Mouse (Mus musculus) intestine, postnatal 0 days (tissue): ENCODE data around the gene Bpifa5. TPM values are rescaled to one million over a fixed set of nuclear protein-coding genes. Genes with fewer than 3 reads are reported as not detected.

ENCODE experiments used
- ATAC-seq: fragments of 200-750 bp; cut with Nextera tagmentation; 2 replicates; pipeline ENCODE4 v1.8.0; 2017; ENCODE audit warnings: mild to moderate bottlenecking, moderate TSS enrichment, moderate library complexity
- H3K27ac ChIP-seq: fragments of 300-500 bp; sonication (generic); 2 replicates; pipeline ENCODE4 v1.5.1; 2014; ENCODE audit warnings: mild to moderate bottlenecking, low read depth, low read length, moderate library complexity
- H3K27me3 ChIP-seq: fragments of 300-500 bp; sonication (generic); replicated peaks from 2 replicates; pipeline ENCODE4 v1.6.1; 2014; ENCODE audit warnings: low read length, mixed read lengths; ENCODE audit not compliant: control insufficient read depth, insufficient read depth
- H3K36me3 ChIP-seq: fragments of 300-500 bp; sonication (generic); 2 replicates; pipeline ENCODE4 v1.6.1; 2014; ENCODE audit warnings: mild to moderate bottlenecking, moderate library complexity; ENCODE audit not compliant: control insufficient read depth, insufficient read depth
- H3K4me1 ChIP-seq: fragments of 300-500 bp; sonication (generic); replicated peaks from 2 replicates; pipeline ENCODE4 v1.6.1; 2014; ENCODE audit warnings: antibody characterized with exemption, low read length, mixed read lengths; ENCODE audit not compliant: control insufficient read depth, insufficient read depth
- H3K4me2 ChIP-seq: fragments of 300-500 bp; sonication (generic); replicated peaks from 2 replicates; pipeline ENCODE4 v1.6.1; 2014; ENCODE audit warnings: low read depth, mild to moderate bottlenecking, moderate library complexity
- H3K4me3 ChIP-seq: fragments of 300-500 bp; sonication (generic); 2 replicates; pipeline ENCODE4 v1.5.1; 2014; ENCODE audit warnings: low read depth, low read length
- H3K9ac ChIP-seq: fragments of 300-500 bp; sonication (generic); 2 replicates; pipeline ENCODE4 v1.6.1; 2014; ENCODE audit warnings: mild to moderate bottlenecking, low read depth, low read length
- H3K9me3 ChIP-seq: fragments of 300-500 bp; sonication (generic); 2 replicates; pipeline ENCODE4 v1.6.1; 2016; ENCODE audit warnings: mixed run types; ENCODE audit not compliant: control insufficient read depth
- CTCF ChIP-seq: sonication (generic); IDR thresholded peaks from 2 replicates; pipeline ENCODE4 v1.5.1; 2016; ENCODE audit warnings: low read depth, mild to moderate bottlenecking, control low read depth, antibody characterized with exemption, moderate library complexity
- WGBS: fragments of 180-500 bp; shearing (Covaris S2); extraction: QIAGEN DNeasy Blood & Tissue Kit; methylation state at CpG from one replicate; pipeline ENCODE4 v1.1.7; 2014; 5-methylcytosine and 5-hydroxymethylcytosine counted together
- polyA plus RNA-seq: library from polyadenylated mRNA; unstranded; fragments of >200 nt; fragmentation: Nextera tagmentation; extraction: Ambion mirVana; gene quantifications from 2 replicates; pipeline ENCODE4 v1.2.1, GENCODE M21; 2015

The Bpifa5 gene
- polyA plus RNA-seq, 1 experiment from 2014 or later, result not detected

GRCm38 (mm10) chr2:154215191-154215590, 52.8 kb downstream of the Bpifa5 start:
- Histone ChIP-seq H3K4me3 (no peak overlapping the region), H3K4me2 (no peak overlapping the region), H3K9ac (no peak overlapping the region), H3K9me3 (no peaks in the 10 kb centered on the region), H3K4me1 (no peaks in the 10 kb centered on the region), H3K27me3 (no peaks in the 10 kb centered on the region), H3K36me3 (no peaks in the 10 kb centered on the region), H3K27ac (no peak overlapping the region)
- ATAC-seq, result 0 out of 2 replicates have a peak, but pooled peaks have one; percentile 4
- 9% methylated on average over 5 of the region's 5 CpGs for WGBS
- peak; percentile 89 for TF ChIP-seq CTCF

Other genes starting within 250 kb of the Bpifa5 start
- gene Bpifb3, start 244.4 kb upstream of the Bpifa5 start, polyA plus RNA-seq, result not detected in 2 replicates
- gene Bpifb4, start 224.4 kb upstream of the Bpifa5 start, polyA plus RNA-seq, result not detected in 2 replicates
- gene Bpifa6, start 187.7 kb upstream of the Bpifa5 start, polyA plus RNA-seq, result not detected in 2 replicates
- not detected in 2 replicates for gene Bpifa2, start 154.3 kb upstream of the Bpifa5 start, polyA plus RNA-seq
- gene Bpifa3, start 32.3 kb upstream of the Bpifa5 start, polyA plus RNA-seq, result not detected in 2 replicates
- not detected in 2 replicates for gene Bpifa1, start 19.7 kb upstream of the Bpifa5 start, polyA plus RNA-seq
- gene Bpifb1, start 28.2 kb downstream of the Bpifa5 start, polyA plus RNA-seq, result 3.7 and 29.4 TPM in 2 replicates
- gene Bpifb5, start 61.1 kb downstream of the Bpifa5 start, polyA plus RNA-seq, result 0.07 and 0.09 TPM in 2 replicates
- not detected in 2 replicates for gene Bpifb9a, start 95.2 kb downstream of the Bpifa5 start, polyA plus RNA-seq
- not detected in 2 replicates for gene Bpifb9b, start 144.6 kb downstream of the Bpifa5 start, polyA plus RNA-seq
- 4.3 and 13.9 TPM in 2 replicates for gene Cdk5rap1, start 210.4 kb downstream of the Bpifa5 start, polyA plus RNA-seq
- gene Snta1, start 245.5 kb downstream of the Bpifa5 start, polyA plus RNA-seq, result 4.9 and 7.7 TPM in 2 replicates